Mouse (Mus musculus) CD8-positive naive resting alpha-beta T cell, adult 2 months (primary cell): Measurements from ENCODE around the gene Ercc2.

Experiments
- DNase-seq, 2 experiments: peaks; one replicate each; pipeline ENCODE4 v3.0.0; 2022; ENCODE audit warnings: low read depth in 2 of 2, low spot score in 2 of 2

Ercc2 gene

DNA sequence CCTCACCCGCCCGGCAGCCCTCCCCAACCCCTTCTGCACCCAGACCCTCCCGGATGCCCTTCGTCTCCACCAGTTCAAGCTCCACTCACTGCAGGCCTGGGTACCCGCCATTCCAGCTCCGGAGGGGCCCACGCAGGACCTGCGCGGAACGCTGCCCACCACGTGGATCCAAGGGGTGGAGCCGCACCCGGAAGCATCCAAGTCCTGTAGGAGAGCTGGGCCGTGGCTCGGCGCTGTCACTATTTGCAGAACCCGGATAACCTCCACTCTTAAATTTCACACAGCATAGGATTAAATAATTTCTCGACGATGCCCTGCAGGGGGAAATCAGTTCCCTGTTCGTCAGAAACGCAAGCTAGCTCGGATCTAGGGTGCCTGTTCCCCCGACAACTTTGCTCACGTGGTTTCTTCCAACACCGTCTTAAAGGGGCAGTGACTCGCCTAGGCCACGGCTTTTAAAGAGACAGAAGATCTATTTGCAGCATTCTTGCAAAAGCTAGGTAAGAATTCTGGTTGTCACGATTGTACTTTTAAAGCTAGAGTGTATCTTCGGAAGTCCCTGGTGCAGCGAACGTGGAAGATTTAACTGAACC is 22.4 kb upstream of the Ercc2 start, which contains the start of the genes Cd3eap and Ppp1r13l:
Cd3eap (minus strand) TSS at position 185 of the 593 bp plus-strand sequence.
Ppp1r13l (plus strand) TSS at position 451 of the 593 bp plus-strand sequence.
- peak; percentile 76 to 86 for DNase-seq

DNA sequence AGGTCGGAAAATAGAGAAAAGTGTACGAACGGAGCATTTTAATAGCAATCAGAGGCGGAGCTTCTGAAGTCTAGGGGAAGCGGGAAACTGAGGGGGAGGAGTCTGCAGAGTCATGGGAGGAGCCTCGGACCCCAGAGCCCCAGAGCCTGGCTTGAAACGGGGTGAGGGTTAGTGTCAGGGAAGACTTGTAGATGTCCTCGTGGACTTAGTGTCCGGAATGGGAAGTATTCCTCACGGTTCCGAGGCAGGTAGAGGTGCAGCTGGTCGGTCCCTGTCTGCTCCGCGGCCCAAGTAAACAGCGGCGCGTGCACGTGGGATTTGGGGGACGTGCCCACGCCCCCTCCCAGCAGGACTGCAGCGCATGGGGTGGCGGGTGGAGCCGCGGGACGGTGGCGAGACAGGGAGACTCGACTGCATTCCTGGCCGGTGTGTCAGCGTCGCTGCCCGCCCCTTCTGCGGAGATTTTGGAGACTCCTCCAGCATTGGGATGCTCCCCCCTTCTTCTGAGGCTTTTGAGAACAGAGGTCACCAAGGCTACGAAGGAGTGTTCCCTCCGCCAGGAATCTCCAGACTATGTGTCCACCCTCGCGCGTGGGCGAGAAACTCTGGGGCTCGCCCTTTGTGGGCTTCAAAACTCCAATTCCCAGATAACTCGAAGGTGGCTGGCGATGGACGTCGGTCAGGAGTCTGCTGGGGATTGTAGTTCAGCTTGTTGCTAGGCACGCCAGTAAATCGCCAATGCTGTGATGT is 21.7 kb upstream of the Ercc2 start:
- peak in 1 of 2 experiments; percentile 52 for DNase-seq

DNA sequence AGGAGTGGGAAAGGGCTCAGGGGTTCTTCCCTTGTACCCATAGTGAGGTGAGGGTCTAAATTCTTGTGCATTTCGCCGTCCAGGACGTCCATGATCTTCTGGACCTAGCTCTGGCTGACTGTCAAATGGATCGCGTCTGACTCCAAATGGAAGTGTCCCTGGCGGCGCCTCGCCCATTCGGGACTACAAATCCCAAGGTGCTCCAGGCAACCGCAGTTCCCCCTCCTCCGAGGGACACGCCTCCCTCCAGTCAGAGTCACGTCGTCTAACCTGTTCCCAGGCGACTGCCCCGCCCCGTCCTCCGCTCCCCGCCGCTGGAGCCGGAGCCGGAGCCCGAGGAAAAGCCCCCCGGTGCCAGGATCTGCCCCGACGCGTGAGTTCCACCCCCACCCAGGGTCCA is 20.9 kb upstream of the Ercc2 start:
- DNase-seq: no peak

DNA sequence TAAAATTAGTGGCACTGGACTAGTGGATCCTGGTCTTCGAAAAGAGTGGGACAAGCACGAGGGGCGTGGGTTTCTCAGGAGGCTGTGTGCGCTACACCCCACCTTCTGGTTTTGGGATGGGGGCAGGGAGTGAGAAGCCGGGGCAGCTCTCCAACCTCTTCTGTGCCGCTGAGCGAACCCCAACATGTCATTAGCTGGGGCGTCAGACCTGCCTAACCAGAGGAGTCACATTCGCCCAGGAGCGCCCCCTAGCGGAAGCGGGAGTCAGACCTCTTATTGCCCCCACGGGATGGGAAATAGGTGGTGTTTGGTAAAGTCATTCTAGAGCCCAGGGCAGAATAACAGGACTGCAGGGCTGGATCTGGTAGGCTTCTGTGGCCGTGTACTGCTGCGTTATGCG is 20.1 kb upstream of the Ercc2 start:
- DNase-seq: peak; percentile 85 to 87

DNA sequence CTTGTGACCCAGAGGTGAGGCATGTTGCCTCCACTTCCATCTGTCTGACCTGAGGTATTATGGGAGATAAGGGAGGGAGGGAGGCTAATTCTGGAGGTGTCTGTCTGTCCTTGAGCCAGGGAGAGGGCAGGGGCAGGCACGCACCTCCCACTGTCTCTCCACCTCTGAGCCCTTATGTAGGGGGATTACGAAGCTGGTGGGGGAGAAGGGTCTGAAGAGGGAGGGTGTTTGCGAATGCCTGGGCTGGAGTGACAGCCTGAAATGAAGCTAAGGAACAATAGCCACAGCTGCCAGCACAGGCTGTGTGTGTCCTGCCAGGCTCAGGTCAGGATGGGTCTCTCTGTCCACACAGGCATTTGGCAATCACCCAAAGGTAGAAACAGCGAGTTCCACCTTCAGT is 19.5 kb upstream of the Ercc2 start:
- DNase-seq: no peak

DNA sequence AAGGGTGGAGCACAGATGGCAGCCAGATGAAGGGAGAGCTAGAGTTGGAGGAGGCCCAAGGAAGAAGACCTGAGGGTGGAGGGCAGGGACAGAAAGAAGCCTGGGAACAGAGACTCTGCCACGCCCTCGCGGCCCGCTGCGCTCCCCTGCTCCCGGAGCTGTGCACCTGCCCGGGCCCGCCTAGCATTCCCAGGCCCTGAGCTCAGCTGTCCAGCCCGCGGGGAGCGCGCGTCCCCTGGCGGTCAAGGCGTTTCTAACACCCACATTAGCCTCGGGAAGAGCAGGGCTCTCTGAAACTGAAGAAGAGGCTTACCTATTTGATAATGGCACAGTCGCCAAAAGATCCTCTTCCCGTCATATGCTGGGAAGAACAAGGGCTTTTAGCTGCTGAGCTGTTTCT is 17.9 kb upstream of the Ercc2 start:
- peak; percentile 56 to 64 for DNase-seq

DNA sequence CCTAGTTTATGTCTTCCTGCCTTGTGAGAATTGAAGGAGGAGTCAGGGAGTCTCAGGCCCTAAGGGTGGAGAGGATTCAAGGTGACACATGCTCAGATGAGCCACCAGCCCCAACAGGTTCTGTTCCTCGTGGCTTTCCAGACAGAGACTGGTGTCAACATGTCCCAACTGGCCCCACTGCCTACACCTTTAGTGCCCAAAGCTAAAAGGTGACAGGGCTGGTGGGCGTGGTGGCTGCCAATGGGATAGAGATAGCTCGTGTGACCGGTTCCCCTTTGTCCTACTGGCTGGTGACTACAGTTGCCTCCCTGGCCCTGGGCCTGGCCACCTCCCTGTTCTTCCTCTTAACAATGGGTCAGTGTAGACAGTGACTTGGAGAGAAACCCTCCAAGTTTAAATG is 16.4 kb upstream of the Ercc2 start:
- no peak for DNase-seq

DNA sequence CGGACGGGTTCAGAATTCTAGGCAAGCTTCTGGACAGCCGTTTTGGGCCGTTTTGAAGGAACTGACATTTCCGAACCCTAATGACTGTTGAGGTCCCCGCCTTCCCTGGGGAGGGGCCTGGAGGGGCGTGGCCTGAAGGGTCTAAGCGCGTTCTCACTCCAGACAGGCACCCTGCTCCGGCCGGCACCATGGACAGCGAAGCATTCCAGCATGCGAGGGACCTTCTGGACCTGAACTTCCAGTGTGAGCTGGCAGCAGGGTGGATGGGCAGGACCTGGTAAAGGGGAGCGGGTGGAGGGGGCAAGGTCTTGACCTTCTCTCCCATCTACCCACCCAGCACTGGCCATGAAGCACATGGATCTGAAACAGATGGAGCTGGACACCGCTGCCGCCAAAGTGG is 13.4 kb upstream of the Ercc2 start:
- no peak for DNase-seq

DNA sequence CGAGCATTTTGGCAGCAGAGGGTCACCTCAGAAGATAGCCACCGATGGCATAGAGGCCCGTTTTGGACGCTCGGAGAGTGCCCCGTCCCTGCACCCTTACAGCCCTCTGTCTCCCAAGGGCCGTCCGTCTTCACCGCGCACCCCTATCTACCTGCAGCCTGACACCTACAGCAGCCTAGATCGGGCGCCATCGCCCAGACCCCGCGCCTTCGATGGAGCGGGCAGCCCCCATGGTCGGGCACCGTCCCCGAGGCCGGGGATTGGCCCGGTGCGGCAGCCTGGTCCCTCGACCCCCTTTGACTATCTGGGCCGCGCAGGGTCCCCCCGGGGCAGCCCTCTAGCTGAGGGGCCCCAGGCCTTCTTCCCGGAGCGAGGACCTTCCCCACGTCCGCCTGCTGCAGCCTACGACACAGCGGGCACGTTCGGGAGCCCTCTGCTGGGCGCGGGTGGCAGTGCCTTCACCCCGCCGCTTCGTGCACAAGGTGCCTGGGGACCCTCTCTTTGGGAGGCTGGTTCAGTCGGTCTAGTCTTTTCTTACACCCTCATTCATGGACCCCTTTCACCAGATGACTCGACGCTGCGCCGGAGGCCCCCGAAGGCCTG is 11.9 kb upstream of the Ercc2 start:
- DNase-seq: peak; percentile 61 to 72

DNA sequence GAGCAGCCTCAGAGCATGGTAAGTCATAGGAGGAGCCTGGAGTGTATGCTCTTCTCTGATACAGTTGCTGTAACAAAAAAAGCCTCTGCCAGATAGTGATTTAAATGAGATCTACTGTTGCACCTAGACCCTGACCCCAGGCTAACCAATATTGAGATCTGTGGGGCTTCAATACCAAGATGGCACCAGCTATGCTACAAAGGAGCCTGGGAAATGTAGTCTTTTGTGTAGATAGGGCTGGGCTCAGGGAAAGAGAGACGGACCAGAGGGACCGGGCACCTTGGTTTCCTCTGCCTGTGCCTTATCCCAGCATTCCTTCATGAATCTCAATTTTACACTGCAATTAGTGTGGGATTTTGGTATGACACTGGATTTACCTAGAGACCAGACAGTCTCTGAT is 8.4 kb upstream of the Ercc2 start:
- DNase-seq: no peak

DNA sequence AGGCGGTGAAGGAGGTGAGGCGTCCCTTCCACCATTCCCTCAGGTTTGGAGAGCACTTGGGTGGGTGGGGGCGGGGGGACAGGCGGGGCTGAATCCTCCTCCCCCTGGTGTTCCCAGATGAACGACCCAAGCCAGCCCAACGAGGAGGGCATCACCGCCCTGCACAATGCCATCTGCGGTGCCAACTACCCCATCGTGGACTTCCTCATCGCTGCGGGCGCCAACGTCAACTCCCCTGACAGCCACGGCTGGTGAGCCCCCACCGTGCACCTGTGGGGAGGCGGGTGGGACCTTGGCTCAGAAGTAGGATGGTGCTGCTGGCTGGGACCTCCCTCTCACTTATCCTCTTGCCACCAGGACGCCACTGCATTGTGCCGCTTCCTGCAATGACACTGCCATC is 6.4 kb upstream of the Ercc2 start:
- no peak for DNase-seq

DNA sequence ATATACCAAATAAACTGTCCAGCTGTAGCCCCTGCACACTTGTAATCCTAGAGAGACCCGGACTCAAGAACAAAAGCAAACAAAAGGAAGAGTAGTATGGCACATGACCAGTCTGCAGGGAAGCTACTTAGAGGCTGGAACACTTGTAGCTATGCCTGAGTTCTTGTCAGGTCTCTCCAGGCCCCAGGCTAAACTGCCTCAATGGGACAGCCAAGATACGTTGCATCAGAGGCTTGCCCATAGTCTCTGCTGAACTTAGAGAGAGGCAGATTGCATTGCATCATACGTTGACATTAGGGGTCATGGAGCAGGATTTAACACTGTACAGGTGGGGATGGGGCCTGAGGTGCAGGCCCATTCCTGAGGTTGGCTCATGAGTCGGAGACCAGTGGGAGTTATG is 5.8 kb upstream of the Ercc2 start:
- DNase-seq: no peak

DNA sequence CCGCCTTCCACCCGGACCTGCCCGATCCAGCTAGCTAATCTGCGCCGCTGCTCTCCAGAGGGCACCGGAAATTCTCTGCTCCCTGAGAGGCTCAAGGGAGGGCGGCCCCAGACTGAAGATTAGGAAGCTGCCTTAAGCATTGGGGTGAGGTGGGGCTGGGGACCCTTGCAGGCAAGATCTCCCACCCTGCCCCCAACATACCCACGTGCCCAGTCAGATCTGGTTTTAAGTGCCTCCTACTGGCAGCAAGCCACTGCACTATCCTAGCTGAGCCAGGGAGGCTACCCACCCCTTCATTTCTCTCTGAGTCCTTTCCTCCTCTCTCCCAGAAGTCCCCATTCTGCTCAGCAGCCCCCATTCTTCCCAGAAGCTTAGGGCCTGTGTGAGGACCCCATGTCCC is 3.8 kb upstream of the Ercc2 start:
- DNase-seq: no peak

DNA sequence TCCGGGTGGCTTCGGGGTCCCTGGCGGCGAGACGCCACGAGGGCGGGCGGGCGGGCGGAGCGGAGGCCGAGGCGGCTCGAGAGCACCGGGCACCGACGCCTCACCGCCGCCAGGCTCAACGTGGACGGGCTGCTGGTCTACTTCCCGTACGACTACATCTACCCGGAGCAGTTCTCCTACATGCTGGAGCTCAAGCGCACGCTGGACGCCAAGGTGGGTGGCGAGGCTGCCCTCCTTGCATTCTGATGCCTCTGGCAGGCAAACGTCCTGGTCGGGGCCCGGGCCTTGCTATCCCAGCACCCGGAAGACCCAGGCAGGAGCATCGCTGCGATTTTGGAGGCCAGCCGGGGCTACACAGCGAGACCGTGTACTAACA is 344 bp downstream of the Ercc2 start:
- peak in 1 of 2 experiments; percentile 20 for DNase-seq

DNA sequence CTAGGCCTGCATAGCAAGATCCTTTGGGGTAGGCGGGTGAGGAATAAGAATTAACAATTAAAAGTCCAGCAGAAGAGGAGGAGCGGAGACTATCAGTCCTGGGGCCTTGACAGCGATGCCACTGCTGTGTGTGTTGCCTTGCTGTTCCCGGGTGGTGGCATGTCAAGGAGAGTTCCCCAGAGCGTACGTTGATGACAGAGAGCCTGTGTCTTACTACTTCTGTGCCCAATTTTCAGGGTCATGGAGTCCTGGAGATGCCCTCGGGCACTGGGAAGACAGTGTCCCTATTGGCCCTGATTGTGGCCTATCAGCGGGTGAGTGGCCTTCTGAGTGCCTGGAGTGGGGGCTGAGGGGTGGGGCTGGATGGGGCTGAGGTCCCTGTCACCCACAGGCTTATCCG is 1.9 kb downstream of the Ercc2 start:
- DNase-seq: no peak

DNA sequence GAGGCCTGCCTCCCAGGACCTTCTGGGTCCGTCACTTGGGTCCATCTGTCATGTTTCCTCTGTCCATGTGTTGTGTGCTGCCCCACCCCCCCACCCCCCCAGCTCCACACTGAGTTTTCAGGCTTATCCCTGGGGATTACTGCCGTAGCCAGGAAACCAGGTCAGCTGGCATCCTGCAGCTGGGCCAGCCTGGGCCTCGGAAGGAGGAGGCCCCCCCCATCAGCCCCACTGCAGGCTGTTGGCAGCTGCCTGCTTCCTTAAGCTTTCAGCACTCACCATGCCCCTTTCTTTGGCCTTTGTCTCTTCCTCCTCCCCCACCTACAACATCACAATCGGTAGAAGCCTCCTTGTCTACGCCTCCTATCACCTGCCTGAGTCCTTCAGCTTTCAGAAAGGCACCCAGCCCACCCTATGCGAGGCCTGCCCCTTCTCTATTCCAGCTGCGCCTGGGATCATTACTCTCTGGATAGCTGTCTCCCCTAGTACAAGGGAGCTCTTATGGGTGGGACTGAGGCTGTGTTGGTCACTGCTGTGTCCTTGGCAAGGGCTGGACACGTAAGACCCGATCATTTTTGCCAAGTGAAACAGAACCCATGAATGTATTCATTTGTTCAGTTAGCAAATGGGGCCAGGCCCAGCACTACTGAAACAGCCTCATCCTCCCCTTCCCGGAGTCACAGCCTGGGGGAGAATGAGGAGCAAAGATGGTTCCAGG is 7.0 kb downstream of the Ercc2 start:
- no peak for DNase-seq

DNA sequence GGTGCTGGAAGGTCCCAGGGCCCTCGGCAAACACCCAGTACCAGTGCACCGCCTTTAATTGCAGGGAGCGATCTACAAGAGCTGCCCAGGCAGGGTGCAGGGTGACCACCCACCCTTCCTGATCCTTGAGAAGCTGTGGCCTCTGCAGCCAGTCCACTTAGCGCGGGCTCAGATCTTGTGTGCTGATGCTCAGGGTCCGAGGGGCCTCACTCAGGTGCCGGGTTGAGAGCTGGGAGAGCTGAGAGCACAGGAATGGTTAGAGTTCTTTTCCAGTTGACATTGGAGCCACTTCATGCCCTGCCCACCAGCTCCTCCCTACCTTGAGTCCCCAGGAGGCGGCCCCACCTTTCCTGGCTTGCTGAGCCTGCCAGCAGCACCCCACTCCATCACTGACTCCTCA is 12.7 kb downstream of the Ercc2 start:
- DNase-seq: no peak

DNA sequence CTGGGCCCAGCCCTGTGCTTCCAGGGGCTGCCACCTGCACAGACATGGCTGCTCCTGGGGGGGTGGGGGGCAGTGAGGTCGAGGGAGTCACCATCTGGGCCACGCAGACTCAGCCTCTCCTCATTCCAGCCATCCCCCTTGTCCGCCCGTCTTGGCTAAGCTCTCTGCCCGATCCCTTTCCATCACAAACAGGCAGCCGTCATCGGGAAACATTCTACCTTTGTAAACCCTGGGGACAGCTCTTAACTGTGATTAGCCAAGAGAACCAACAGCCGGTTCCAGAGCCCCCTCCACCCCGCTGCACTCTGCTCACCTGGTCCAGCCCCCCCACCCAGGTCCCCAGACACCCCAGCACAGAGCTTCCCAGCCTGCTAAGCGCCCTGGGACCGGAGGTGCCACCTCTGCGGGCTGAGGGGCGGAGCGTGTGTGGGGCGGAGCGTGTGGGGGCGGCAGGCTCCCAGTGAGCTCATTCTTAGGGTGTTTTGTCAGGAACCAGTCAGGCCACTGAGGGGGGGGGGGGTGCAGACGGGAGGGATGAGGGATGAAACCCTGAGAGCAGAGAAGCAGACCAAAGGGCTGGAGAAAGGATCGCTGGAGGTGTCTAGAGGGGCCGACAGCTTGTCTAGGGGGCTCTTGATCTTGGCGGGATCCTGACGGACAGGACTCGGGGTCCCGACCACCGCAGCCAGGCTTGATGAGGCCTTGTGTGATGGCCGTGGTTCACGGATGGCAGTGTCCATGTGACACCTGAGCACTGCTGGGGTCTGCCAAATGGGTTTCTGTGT is 17.9 kb downstream of the Ercc2 start:
- DNase-seq: peak; percentile 16 to 45

DNA sequence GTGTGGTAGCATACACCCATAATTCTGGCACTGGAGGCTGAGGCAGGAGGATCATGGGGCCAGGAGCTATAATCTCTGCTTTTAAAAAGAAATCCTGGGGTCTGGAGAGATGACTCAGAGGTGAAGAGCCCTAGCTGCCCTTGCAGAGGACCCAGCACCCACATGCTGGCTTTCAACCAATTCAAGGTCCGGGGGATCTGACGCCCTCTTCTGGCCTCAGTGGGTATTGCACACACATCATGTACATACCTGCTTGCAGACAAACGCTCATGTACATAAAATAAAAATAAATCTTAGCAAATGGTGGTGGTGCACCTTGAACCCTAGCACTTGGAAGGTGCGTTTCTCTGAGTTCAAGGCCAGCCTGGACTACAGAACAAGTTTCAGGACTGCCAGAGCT is 19.1 kb downstream of the Ercc2 start:
- DNase-seq: no peak

DNA sequence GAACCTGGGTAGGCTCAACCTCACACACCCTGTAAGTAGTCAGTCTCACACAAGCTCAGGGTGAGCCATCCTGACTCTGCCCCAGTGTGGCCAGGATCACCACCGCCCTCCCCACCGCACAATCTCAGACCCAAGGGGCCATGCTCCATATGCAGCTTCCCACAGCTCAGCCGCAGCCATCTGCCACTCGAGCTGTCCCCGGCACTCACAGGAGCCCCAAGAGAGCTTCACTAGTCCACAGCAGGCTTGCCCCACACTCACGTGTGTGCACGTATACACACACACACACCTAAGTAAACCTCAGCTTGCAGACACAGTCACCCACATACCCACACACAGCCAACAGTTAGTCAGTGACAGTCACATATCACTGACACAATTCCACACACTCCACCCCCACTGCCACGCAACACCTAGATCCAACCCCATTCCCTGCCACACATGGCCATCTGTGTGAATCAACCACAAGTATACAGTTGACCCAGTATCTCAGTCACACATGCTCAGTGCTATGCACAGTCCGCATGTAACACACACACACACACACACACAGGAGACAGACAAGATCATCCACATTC is 20.8 kb downstream of the Ercc2 start:
- DNase-seq: no peak
